Mouse (Mus musculus): ENCODE results near the gene Tmem60. TPM values are rescaled to one million over a fixed set of nuclear protein-coding genes. Genes with fewer than 3 reads are reported as not detected.

The Tmem60 gene
- polyA plus RNA-seq, 1 experiment from 2014 or later = 64.5 TPM

DNA sequence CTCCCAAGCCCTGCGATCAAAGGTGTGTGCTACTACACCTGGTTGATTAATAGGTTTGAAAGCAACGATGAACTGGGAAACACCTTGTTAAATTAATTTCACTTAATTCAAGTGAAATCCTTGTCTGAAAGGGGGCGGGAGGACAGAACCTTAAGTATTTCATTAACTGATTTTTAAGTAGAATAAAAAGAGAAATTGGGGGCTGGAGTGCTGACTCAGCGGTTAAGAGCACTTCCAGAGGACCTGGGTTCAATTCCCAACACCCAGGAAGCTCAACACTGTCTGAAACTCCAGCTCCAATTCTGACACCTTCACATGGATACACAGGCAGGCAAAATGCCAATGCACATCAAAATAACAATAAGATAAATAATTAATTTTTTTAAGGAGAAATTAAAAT lies 37.0 kb downstream of the Tmem60 start:
- 96% methylated on average over 4 of the region's 4 CpGs for WGBS
- no peak overlapping the region for H3K4me3 ChIP-seq

DNA sequence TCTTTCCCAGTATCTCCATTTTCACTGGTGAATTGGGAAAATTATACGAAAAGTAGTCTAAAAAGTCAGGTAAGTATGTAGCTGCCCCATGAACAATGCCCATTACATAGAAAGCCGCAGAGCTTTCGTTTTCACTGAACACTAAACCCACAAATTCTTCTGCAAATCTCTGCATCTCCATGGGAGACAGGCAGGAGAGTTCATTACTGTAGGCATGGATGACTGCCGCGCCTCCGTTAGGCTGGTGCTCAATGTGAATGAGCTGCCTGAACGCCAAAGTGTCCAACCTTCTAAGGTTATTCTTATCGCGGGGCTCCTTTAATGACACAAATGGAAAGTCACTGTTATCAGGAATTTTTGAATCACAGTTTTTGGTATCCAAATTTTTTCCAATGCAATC lies 37.6 kb downstream of the Tmem60 start:
- no peak overlapping the region for H3K9ac ChIP-seq
- H3K36me3 ChIP-seq = no peaks in the 10 kb centered on the region
- WGBS = 55% methylated on average over 9 of the region's 9 CpGs
- H3K9me3 ChIP-seq = no peaks in the 10 kb centered on the region
- H3K27ac ChIP-seq (replicated peaks) = no peak overlapping the region
- no peak for ATAC-seq (ENCODE audit: low FRiP score, low read depth)
- no peak overlapping the region for H3K4me3 ChIP-seq
- no peaks in the 10 kb centered on the region for H3K27me3 ChIP-seq
- no peaks in the 10 kb centered on the region for H3K4me1 ChIP-seq (replicated peaks)
- no peak overlapping the region for H3K4me2 ChIP-seq

More for the DNA sequence above, 37.0 kb downstream of the Tmem60 start:
- H3K36me3 ChIP-seq = no peaks in the 10 kb centered on the region
- H3K9me3 ChIP-seq = no peaks in the 10 kb centered on the region
- ATAC-seq (ENCODE audit: low FRiP score, low read depth) = no peak
- H3K4me2 ChIP-seq = no peak overlapping the region
- H3K27me3 ChIP-seq = no peaks in the 10 kb centered on the region
- H3K27ac ChIP-seq (replicated peaks) = no peak overlapping the region
- no peaks in the 10 kb centered on the region for H3K4me1 ChIP-seq (replicated peaks)
- no peak overlapping the region for H3K9ac ChIP-seq

DNA sequence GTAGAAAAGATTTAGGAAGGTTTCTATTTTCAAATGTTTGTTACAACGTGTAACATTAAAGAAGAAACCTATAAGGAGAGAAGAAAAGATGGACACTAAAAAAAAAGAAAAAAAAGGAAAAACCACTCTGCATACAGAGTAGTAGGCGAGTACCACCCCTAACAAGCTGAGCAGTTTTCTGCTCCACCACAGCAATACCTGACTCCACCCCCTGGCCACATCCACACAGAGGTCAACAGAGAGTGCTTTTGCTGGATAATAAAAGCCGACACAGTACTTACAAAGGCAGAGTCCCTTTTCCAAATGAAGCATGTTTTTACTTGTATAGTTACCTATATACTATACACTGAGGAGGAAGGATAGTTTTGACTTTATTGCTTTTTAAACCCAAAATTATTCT lies 42.6 kb downstream of the Tmem60 start:
- no peak overlapping the region for H3K4me3 ChIP-seq
- 76% methylated on average over 3 of the region's 3 CpGs for WGBS
- H3K4me1 ChIP-seq (replicated peaks) = no peaks in the 10 kb centered on the region
- no peak overlapping the region for H3K4me2 ChIP-seq
- H3K27ac ChIP-seq (replicated peaks) = no peak overlapping the region
- no peaks in the 10 kb centered on the region for H3K36me3 ChIP-seq
- no peaks in the 10 kb centered on the region for H3K27me3 ChIP-seq
- ATAC-seq (ENCODE audit: low FRiP score, low read depth) = no peak
- no peaks in the 10 kb centered on the region for H3K9me3 ChIP-seq
- H3K9ac ChIP-seq = no peak overlapping the region

DNA sequence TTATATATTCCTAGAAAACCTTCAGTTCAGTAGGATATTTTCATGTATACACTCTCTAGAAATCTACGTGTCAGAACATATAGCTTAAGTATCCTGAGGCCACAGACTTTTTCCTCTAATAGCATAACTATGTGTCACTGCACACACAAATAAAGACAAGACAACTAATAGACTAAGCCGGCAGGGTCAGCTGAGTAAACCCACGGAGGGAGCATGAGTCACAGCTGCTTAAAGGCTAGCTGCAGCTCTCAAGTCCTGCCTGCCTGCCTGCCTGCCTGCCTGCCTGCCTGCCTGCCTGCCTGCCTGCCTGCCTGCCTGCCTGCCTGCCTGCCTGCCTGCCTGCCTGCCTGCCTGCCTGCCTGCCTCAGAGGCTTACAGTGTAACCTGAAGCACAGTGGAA lies 43.5 kb downstream of the Tmem60 start:
- Histone ChIP-seq H3K36me3 (no peaks in the 10 kb centered on the region), H3K9ac (no peak overlapping the region), H3K4me1 (replicated peaks) (no peaks in the 10 kb centered on the region), H3K9me3 (no peaks in the 10 kb centered on the region), H3K4me2 (no peak overlapping the region), H3K27ac (replicated peaks) (no peak overlapping the region), H3K4me3 (no peak overlapping the region), H3K27me3 (no peaks in the 10 kb centered on the region)
- ATAC-seq (ENCODE audit: low FRiP score, low read depth) = no peak
- WGBS = 76% methylated on average over 3 of the region's 3 CpGs

DNA sequence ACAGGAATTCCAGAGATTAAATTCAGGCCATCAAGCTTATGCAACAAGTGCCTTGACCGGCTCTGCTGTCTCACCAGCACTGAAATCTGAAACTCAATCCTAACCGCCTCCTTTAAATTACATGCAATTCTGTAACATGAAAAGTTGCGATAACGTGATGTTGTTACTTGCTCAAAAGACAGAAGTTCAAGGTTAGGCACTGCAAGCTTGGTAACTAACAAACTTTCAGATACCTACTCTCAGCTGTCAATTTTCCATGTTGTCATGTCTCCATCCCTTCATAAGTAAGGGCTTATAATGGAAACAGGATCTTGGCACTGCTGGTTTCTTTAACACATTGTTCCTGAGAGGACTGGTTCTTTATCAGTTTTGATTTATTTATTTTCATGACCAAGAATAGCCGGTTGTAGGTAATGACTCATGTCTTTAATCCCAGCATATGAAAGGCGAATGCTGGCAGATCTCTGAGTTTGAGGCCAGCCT lies 47.7 kb downstream of the Tmem60 start:
- no peak overlapping the region for H3K9ac ChIP-seq
- 88% methylated on average over 6 of the region's 6 CpGs for WGBS
- no peak overlapping the region for H3K4me3 ChIP-seq
- no peaks in the 10 kb centered on the region for H3K36me3 ChIP-seq
- H3K27ac ChIP-seq (replicated peaks) = no peak overlapping the region
- ATAC-seq (ENCODE audit: low FRiP score, low read depth) = no peak
- H3K27me3 ChIP-seq = no peaks in the 10 kb centered on the region
- H3K4me2 ChIP-seq = no peak overlapping the region
- no peaks in the 10 kb centered on the region for H3K9me3 ChIP-seq
- H3K4me1 ChIP-seq (replicated peaks) = 0 out of 2 replicates have a peak, but pooled peaks cover 3% of the 10 kb centered on the region

DNA sequence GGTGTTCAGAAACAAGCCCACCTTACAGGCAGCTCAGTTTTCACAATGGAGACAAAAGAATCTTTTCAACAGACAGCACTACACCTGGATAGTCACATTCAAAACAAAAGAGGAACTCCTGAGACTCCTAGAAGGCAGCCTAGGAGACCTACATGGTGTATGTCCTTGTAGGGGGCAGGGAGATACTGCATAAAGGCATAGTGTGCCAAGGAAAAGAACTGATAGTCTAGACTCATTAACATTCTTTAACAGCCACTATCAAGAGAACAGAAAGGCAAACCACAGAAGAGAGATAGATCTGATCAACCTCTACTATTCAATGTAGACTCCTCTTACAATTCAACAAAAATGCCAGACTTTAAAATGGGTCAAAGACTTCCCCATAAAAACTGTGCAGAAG lies 48.4 kb downstream of the Tmem60 start:
- Histone ChIP-seq H3K9me3 (no peaks in the 10 kb centered on the region), H3K9ac (no peak overlapping the region), H3K27me3 (no peaks in the 10 kb centered on the region), H3K27ac (replicated peaks) (no peak overlapping the region), H3K36me3 (no peaks in the 10 kb centered on the region), H3K4me3 (no peak overlapping the region), H3K4me1 (replicated peaks) (0 out of 2 replicates have a peak, but pooled peaks cover 3% of the 10 kb centered on the region), H3K4me2 (no peak overlapping the region)
- no peak for ATAC-seq (ENCODE audit: low FRiP score, low read depth)

DNA sequence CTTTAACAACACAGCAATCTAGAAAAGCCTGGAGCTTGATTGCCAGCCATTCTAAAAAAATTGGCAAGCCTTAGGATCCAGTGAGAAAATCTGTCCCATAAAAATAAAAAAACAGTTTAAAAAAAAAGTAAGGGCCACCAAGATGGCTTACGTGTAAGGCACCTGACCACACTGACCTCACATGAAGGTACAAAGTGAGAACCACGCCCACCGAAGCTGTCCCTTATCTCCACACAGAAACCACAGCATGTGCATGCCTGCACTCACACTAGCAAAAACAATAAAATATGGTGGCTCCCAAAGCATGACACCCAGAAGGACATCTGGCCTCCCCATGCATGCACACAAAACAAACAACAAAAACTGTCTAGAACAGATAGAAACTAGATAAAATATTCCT lies 49.3 kb downstream of the Tmem60 start:
- Histone ChIP-seq H3K9me3 (no peaks in the 10 kb centered on the region), H3K9ac (no peak overlapping the region), H3K36me3 (no peaks in the 10 kb centered on the region), H3K4me1 (replicated peaks) (0 out of 2 replicates have a peak, but pooled peaks cover 3% of the 10 kb centered on the region), H3K4me3 (no peak overlapping the region), H3K4me2 (no peak overlapping the region), H3K27ac (replicated peaks) (no peak overlapping the region), H3K27me3 (no peaks in the 10 kb centered on the region)
- ATAC-seq (ENCODE audit: low FRiP score, low read depth) = no peak
- WGBS = 92% methylated on average over 3 of the region's 3 CpGs

DNA sequence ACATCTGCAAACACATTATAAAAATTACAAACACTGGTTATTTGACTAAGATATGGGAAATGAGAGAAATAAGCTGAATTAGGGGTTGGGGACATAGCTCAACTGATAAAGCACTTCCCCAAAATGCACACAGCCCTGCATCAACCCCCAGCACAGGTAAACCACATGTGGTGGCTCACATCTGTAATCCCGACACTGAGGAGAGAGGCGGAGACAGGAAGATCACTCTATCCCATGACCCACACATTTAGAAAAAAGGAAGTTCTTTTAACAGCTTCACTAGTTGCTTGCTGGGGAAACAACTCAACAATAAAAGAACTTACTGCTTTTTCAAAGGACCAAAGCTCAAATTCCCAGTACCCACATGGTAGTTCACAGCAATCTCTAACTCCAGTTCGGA lies 50.6 kb downstream of the Tmem60 start:
- H3K9ac ChIP-seq = no peak overlapping the region
- no peak for ATAC-seq (ENCODE audit: low FRiP score, low read depth)
- no peak overlapping the region for H3K4me2 ChIP-seq
- H3K4me1 ChIP-seq (replicated peaks) = 0 out of 2 replicates have a peak, but pooled peaks cover 3% of the 10 kb centered on the region
- no peak overlapping the region for H3K27ac ChIP-seq (replicated peaks)
- no peaks in the 10 kb centered on the region for H3K36me3 ChIP-seq
- WGBS = 96% methylated on average over 3 of the region's 3 CpGs
- H3K4me3 ChIP-seq = no peak overlapping the region
- H3K27me3 ChIP-seq = no peaks in the 10 kb centered on the region
- no peaks in the 10 kb centered on the region for H3K9me3 ChIP-seq

DNA sequence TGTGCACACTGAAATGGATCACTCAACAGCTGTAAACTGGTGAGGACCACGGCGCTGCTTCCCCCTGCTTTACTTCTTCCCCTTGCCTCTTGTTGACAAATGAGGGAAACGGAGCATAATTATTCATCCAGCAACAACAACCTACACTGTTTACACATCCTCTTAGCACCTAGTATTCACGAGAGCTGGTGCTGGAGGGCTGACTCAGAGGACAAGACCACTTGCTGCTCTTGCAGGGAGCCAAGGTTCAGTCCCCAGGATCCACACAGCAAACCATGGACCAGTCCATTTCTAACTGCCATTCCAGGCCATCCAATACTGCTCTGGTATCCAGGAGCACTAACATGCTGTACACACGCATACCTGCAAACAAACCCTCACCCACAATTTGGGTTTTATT lies 53.9 kb downstream of the Tmem60 start:
- Histone ChIP-seq H3K27me3 (no peaks in the 10 kb centered on the region), H3K9ac (no peak overlapping the region), H3K36me3 (no peaks in the 10 kb centered on the region), H3K27ac (replicated peaks) (no peak overlapping the region), H3K9me3 (no peaks in the 10 kb centered on the region), H3K4me2 (no peak overlapping the region), H3K4me1 (replicated peaks) (peaks cover 3% of the 10 kb centered on the region; the same call in 1 of the 2 replicates), H3K4me3 (no peak overlapping the region)
- 70% methylated on average over 5 of the region's 5 CpGs for WGBS
- no peak for ATAC-seq (ENCODE audit: low FRiP score, low read depth)

Other genes starting within 250 kb of the Tmem60 start
- gene Phtf2, start 67 bp upstream of the Tmem60 start, polyA plus RNA-seq (2015; fragmentation: Nextera tagmentation; extraction: Ambion mirVana) = 23.9 and 26.2 TPM in 2 replicates
- 3.4 and 4.1 TPM in 2 replicates for gene Rsbn1l, start 74.2 kb downstream of the Tmem60 start, polyA plus RNA-seq (2015; fragmentation: Nextera tagmentation; extraction: Ambion mirVana)
- 23.2 and 24.3 TPM in 2 replicates for gene Ptpn12, start 173.7 kb downstream of the Tmem60 start, polyA plus RNA-seq (2015; fragmentation: Nextera tagmentation; extraction: Ambion mirVana)